Mouse (Mus musculus) retina, adult 2 months (tissue): Measurements from ENCODE around the gene Lsm8.
"Not testable (repeated sequence)": the region's sequence is repeated elsewhere in the genome, so short reads cannot be mapped to it uniquely, and the experiment has no call there.

Source experiments
- DNase-seq: peaks from one replicate; pipeline ENCODE4 v3.0.0-alpha.2; 2012; ENCODE audit warnings: low read depth, low spot score

Gene Lsm8

GRCm38 (mm10) chr6:18848051-18848701, at the start of gene Lsm8:
Gene Lsm8 (plus strand): TSS chr6:18848579.
- DNase-seq = peak; percentile 84

- no peak for DNase-seq
Measured at GRCm38 (mm10) chr6:18800869-18801511, 47.4 kb upstream of the Lsm8 start.

- DNase-seq = no peak
Measured at GRCm38 (mm10) chr6:18812623-18813022, 35.8 kb upstream of the Lsm8 start.

GRCm38 (mm10) chr6:18815606-18816005, 32.8 kb upstream of the Lsm8 start:
- no peak for DNase-seq

- peak; percentile 39 for DNase-seq
Measured at GRCm38 (mm10) chr6:18819343-18819742, 29.0 kb upstream of the Lsm8 start.

GRCm38 (mm10) chr6:18820246-18820645, 28.1 kb upstream of the Lsm8 start:
- DNase-seq = no peak

- DNase-seq = no peak
Measured at GRCm38 (mm10) chr6:18822812-18823211, 25.6 kb upstream of the Lsm8 start.

GRCm38 (mm10) chr6:18832958-18833357, 15.4 kb upstream of the Lsm8 start:
- no peak for DNase-seq

- not testable (repeated sequence) for DNase-seq
Measured at GRCm38 (mm10) chr6:18844529-18844928, 3.9 kb upstream of the Lsm8 start.

GRCm38 (mm10) chr6:18845571-18845970, 2.8 kb upstream of the Lsm8 start:
- DNase-seq = not testable (repeated sequence)

- DNase-seq = no peak
Measured at GRCm38 (mm10) chr6:18848702-18849061, 303 bp downstream of the Lsm8 start.

- no peak for DNase-seq
Measured at GRCm38 (mm10) chr6:18855323-18855722, 6.9 kb downstream of the Lsm8 start.

GRCm38 (mm10) chr6:18856487-18857078, 8.2 kb downstream of the Lsm8 start:
- DNase-seq = no peak

GRCm38 (mm10) chr6:18866018-18866417, 17.6 kb downstream of the Lsm8 start, which contains the start of gene Ankrd7:
Gene Ankrd7 (plus strand): TSS chr6:18866318.
- DNase-seq = no peak

- DNase-seq = no peak
Measured at GRCm38 (mm10) chr6:18889030-18889429, 40.7 kb downstream of the Lsm8 start.

- DNase-seq = no peak
Measured at GRCm38 (mm10) chr6:18894142-18894541, 45.8 kb downstream of the Lsm8 start.
